Mouse (Mus musculus) limb, embryonic 13.5 days (tissue): Measurements from ENCODE around the gene Neurl1a. TPM values are rescaled to one million over a fixed set of nuclear protein-coding genes. Genes with fewer than 3 reads are reported as not detected.

Experiments used
- ATAC-seq: fragments of 200-750 bp; cut with Nextera tagmentation; 2 replicates; pipeline ENCODE4 v1.8.0; 2017; ENCODE audit warnings: low read depth, moderate number of reproducible peaks, moderate TSS enrichment; ENCODE audit not compliant: low FRiP score
- H3K27ac ChIP-seq: fragments of 300-500 bp; sonication (generic); 2 replicates; pipeline ENCODE4 v1.5.1; 2015; ENCODE audit warnings: inconsistent platforms, mild to moderate bottlenecking, moderate library complexity
- H3K27me3 ChIP-seq: fragments of 300-500 bp; sonication (generic); 2 replicates; pipeline ENCODE4 v1.6.1; 2015; ENCODE audit warnings: mild to moderate bottlenecking, inconsistent platforms
- H3K36me3 ChIP-seq: fragments of 300-500 bp; sonication (generic); 2 replicates; pipeline ENCODE4 v1.6.1; 2015; ENCODE audit warnings: inconsistent platforms, mild to moderate bottlenecking, moderate library complexity
- H3K4me1 ChIP-seq: fragments of 300-500 bp; sonication (generic); 2 replicates; pipeline ENCODE4 v1.6.1; 2015; ENCODE audit warnings: inconsistent platforms
- H3K4me2 ChIP-seq: fragments of 300-500 bp; sonication (generic); replicated peaks from 2 replicates; pipeline ENCODE4 v1.6.1; 2015; ENCODE audit warnings: inconsistent platforms, mild to moderate bottlenecking, moderate library complexity
- H3K4me3 ChIP-seq: fragments of 300-500 bp; sonication (generic); 2 replicates; pipeline ENCODE4 v1.5.1; 2015; ENCODE audit warnings: moderate library complexity, mild to moderate bottlenecking, inconsistent platforms
- H3K9ac ChIP-seq: fragments of 300-500 bp; sonication (generic); 2 replicates; pipeline ENCODE4 v1.6.1; 2015; ENCODE audit warnings: mild to moderate bottlenecking, inconsistent platforms
- H3K9me3 ChIP-seq: fragments of 300-500 bp; sonication (generic); 2 replicates; pipeline ENCODE4 v1.6.1; 2016; ENCODE audit warnings: inconsistent platforms
- WGBS: fragments of 180-500 bp; shearing (Covaris S2); methylation state at CpG from one replicate; pipeline ENCODE4 v1.1.7; 2015; 5-methylcytosine and 5-hydroxymethylcytosine counted together
- polyA plus RNA-seq: library from polyadenylated mRNA; unstranded; fragments of >200 nt; fragmentation: Nextera tagmentation; extraction: Ambion mirVana; gene quantifications from 2 replicates; pipeline ENCODE4 v1.2.1, GENCODE M21; 2015

Neurl1a gene
- polyA plus RNA-seq, 1 experiment from 2014 or later, result 7.9 TPM

DNA sequence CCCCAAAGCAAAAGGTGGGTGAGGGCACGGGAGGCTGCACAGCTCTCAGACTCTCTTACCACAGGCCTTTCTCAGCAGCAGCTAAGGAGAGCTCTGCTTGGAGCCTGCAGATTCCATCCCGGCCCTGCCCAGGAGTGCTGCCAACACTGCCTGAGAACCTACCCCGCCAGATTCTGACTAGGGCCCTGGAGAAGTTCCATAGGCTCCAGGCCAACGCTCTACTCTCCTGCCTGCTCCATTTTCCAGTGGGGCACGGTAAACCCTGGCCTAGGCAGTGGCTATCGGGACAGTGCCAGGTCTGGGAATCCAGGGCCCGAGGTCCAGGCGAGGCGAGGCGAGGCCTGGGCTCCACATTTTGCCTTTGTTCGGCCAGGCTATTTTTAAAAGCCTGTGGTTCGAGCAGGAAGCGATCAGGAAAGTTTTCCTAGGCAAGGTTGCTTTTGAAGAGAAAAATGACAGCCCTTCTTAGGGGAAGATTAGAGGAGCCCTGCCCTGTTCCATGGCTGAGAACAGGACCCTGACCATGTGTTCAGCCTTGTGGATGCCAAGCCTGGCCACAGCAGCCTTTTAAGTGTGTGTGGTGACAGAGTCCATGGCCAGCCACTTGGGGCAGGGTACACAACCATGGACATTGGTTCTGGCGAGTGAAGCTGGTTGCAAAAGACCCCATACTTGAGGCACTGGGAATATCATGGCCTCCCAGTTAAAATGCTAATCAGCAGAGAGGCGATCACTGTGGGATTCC is 101.3 kb downstream of the Neurl1a start:
- ATAC-seq, result peak; percentile 29; the same call in 1 of the 2 replicates
- Histone ChIP-seq H3K9me3 (no peaks in the 10 kb centered on the region), H3K4me3 (no peak overlapping the region), H3K9ac (no peak overlapping the region), H3K27me3 (no peaks in the 10 kb centered on the region), H3K27ac (peak overlapping the region; percentile 33; the same call in 1 of the 2 replicates), H3K36me3 (peaks cover 99% of the 10 kb centered on the region), H3K4me2 (no peak overlapping the region), H3K4me1 (0 out of 2 replicates have a peak, but pooled peaks cover 5% of the 10 kb centered on the region)
- 79% methylated on average over 15 of the region's 15 CpGs for WGBS

DNA sequence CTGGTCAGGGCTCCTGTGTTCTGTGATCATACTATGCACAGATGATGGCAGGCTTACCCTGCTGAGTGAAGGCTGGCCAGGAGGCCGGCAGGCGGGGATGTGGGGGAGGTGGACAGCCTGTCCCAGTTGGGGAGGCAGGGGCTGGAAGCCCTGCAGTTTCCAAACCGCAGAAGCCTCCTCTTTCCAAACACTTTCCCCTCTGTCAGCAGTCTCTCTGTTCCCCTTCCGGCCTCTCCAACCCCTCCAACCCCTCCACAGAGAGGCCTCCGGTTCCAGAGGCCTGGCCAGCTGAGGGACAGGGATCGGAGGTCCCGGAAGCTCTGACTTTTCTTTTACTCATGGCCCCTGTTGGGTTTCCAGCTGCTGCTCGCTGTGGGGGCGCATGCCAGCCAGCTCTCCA is 102.3 kb downstream of the Neurl1a start:
- peaks cover 100% of the 10 kb centered on the region for H3K36me3 ChIP-seq

DNA sequence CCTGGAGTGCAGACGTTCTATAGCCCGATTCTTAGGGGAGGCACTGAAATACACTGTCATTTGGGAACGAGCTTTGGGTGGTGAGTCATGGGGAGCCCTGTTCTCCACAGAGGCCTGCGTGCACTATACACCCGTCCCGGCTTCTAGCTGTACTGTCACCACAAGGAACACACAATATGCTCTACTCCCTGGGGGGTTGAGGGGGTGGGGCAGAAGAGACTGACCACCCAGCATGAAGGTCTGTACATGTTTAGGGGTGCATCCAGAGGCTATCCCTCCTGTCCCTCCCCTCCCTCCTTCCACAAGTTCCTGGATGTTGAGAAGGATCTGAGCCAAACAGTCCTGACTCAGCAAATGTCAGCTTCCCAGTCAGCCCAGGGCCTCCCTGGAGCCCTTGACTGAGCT is 103.4 kb downstream of the Neurl1a start:
- H3K36me3 ChIP-seq, result peaks cover 100% of the 10 kb centered on the region
- no peaks in the 10 kb centered on the region for H3K27me3 ChIP-seq
- 0 out of 2 replicates have a peak, but pooled peaks cover 5% of the 10 kb centered on the region for H3K4me1 ChIP-seq
- no peak overlapping the region for H3K27ac ChIP-seq
- no peak overlapping the region for H3K4me2 ChIP-seq
- 82% methylated on average over 6 of the region's 6 CpGs for WGBS
- ATAC-seq, result no peak
- no peaks in the 10 kb centered on the region for H3K9me3 ChIP-seq
- H3K4me3 ChIP-seq, result no peak overlapping the region
- 0 out of 2 replicates have a peak overlapping the region, but pooled peaks have one; percentile 19 for H3K9ac ChIP-seq

More for the DNA sequence above, 102.3 kb downstream of the Neurl1a start:
- 0 out of 2 replicates have a peak, but pooled peaks cover 5% of the 10 kb centered on the region for H3K4me1 ChIP-seq
- no peak for ATAC-seq
- no peak overlapping the region for H3K4me3 ChIP-seq
- H3K27me3 ChIP-seq, result no peaks in the 10 kb centered on the region
- H3K4me2 ChIP-seq, result no peak overlapping the region
- no peaks in the 10 kb centered on the region for H3K9me3 ChIP-seq
- no peak overlapping the region; the same call in 1 of the 2 replicates for H3K27ac ChIP-seq
- no peak overlapping the region for H3K9ac ChIP-seq
- 82% methylated on average over 9 of the region's 9 CpGs for WGBS

DNA sequence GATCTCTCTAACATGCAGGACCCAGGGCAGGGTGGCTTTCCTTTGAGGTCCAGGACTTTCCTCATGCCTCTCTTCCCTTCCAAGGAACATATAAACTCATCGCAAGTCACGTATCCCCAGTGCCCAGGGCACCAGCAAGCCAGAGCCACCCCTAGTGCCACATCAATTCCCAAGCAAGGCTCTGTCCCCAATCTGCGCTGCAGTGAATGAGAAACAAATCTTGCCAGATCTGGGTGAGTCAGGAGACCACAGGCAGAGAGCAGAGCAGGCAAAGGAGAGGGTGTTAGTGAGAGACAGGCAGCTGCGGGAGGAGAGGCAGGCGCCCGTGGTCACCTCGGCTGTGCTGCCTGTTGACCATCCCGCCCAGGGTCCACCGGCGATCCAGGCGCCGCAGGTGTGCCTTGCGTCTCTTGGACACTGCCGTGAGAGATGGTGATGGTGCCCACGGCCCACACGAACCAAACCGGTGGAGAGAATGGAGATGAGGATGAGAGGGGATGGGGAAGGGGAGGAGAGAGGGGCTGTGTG is 104.1 kb downstream of the Neurl1a start:
- no peak for ATAC-seq
- 0 out of 2 replicates have a peak, but pooled peaks cover 5% of the 10 kb centered on the region for H3K4me1 ChIP-seq
- H3K9me3 ChIP-seq, result no peaks in the 10 kb centered on the region
- H3K4me2 ChIP-seq, result no peak overlapping the region
- peaks cover 100% of the 10 kb centered on the region for H3K36me3 ChIP-seq
- H3K27me3 ChIP-seq, result no peaks in the 10 kb centered on the region
- H3K27ac ChIP-seq, result no peak overlapping the region
- no peak overlapping the region for H3K4me3 ChIP-seq
- H3K9ac ChIP-seq, result no peak overlapping the region
- WGBS, result 95% methylated on average over 17 of the region's 17 CpGs

DNA sequence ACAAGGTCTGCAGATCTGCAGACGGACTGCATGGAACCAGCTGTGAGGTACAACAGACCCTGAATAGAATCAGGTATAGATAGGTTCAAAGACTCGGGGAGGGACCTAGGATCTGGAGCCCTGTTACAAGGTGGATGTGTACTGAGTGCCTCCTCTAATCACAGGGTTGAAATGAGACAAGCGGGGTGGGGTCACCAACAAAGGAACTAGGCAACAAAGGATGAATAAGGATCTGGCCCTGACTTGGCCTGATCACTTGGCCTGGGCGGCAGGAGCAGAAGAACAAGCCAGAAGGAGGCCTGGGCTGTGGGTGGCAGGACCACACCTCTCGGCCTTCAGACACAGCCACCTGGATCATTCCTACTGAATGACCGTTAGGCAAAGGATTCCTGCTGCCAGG is 107.0 kb downstream of the Neurl1a start:
- H3K4me3 ChIP-seq, result no peak overlapping the region
- peaks cover 2% of the 10 kb centered on the region; the same call in 1 of the 2 replicates for H3K4me1 ChIP-seq
- peaks cover 100% of the 10 kb centered on the region for H3K36me3 ChIP-seq
- WGBS, result 87% methylated on average over 6 of the region's 6 CpGs
- no peaks in the 10 kb centered on the region for H3K27me3 ChIP-seq
- no peak overlapping the region for H3K4me2 ChIP-seq
- no peaks in the 10 kb centered on the region for H3K9me3 ChIP-seq
- ATAC-seq, result no peak
- H3K9ac ChIP-seq, result no peak overlapping the region
- H3K27ac ChIP-seq, result no peak overlapping the region

DNA sequence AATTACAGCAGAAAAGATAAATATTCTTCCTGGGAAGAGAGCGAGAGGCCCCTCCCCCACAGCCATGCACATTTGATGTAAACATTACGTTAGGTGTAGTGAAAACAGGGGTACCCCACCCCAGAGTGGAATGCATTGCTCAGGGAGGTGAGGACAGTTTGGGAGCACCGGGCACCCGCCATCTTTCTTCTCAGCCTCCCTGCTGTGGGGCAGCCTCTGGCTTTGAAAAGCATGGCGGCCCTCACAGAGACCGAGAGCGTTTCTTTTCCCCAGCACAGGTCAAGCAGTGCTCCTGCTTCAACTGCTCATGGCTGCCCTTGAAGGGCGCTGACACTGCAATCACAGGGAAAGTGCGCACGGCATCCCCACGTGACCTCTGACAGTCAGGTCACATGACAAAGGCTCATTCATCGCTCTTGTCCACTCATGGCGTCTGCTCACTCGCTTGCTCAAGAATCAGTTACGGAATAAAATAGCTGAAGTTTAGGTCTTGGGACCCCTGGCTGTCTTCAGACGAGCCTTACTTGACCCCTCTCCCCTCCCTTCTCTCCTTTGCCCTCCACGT is 108.3 kb downstream of the Neurl1a start:
- WGBS, result 80% methylated on average over 17 of the region's 17 CpGs
- H3K9me3 ChIP-seq, result no peaks in the 10 kb centered on the region
- no peak overlapping the region for H3K4me3 ChIP-seq
- H3K4me1 ChIP-seq, result peaks cover 16% of the 10 kb centered on the region
- no peaks in the 10 kb centered on the region for H3K27me3 ChIP-seq
- no peak overlapping the region for H3K4me2 ChIP-seq
- H3K27ac ChIP-seq, result no peak overlapping the region
- no peak for ATAC-seq
- no peak overlapping the region for H3K9ac ChIP-seq
- peaks cover 91% of the 10 kb centered on the region for H3K36me3 ChIP-seq

DNA sequence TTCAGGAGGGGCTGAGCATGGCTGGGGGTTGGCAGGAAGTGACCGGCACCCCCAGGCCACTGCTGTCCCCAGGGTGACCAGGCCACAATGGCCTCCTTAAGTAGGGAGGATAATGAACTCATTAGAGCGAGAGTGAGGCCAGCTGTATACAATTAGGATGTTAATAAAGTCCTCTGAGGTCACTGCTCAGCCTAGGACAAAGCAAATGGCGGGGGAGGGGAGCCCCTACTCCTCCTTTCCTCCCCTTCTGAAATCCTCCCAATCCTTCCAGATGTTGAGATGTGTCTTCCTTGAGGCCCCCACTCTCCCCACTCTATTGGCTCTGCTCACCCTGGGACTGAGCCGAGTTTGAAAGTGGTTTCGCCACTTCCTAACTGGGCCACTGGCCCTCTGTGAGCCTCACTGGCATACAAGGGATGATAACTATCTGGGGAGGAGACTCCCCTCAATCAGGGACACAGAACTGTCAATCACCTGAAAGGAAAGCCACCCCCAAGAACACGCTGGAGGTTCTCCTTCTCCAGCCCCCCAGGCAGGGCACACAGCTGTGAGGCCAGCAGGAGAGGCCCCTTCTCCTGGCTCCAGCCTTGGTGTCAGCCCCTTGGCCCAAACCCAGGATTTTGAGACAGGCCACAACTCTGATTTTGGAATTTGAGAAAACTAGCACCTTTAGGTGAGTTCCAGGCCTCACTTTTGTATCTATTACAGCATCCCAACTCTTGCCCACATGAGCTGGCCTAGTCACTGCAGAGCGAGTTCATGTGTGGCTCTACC is 112.9 kb downstream of the Neurl1a start:
- Histone ChIP-seq H3K4me2 (0 out of 2 replicates have a peak overlapping the region, but pooled peaks have one; percentile 7), H3K9ac (peak overlapping the region; percentile 45; the same call in 1 of the 2 replicates), H3K9me3 (no peaks in the 10 kb centered on the region), H3K27me3 (no peaks in the 10 kb centered on the region), H3K4me1 (peaks cover 36% of the 10 kb centered on the region), H3K36me3 (peaks cover 80% of the 10 kb centered on the region), H3K4me3 (no peak overlapping the region), H3K27ac (peak overlapping the region; percentile 72; the same call in 1 of the 2 replicates)
- peak; percentile 33; the same call in 1 of the 2 replicates for ATAC-seq
- 28% methylated on average over 7 of the region's 7 CpGs for WGBS

DNA sequence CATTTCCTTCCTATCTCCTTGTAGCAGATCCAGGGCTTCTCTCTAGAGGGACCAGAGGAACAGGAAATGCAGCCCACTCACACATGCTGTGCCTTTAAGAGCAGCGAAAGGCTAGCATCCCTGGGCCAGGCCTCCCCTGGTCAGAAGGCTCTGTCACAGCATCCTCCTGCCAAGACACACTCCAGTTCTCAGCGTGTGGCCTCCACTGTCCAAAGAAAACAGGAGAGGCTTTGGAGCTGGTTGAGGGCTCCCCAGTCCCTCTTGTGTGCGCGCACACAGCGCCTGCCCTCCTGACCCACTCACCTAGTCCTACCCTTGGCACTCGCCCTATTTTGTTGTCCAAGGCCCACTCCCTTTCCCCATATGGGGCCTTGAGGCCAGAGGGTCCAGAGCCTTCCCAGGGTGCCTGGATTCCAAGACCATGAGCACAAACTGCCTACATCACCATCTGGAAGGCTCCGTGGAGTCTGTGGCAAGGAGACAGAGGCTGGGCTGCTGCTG is 113.9 kb downstream of the Neurl1a start:
- peak overlapping the region; percentile 72; the same call in 1 of the 2 replicates for H3K27ac ChIP-seq
- WGBS, result 47% methylated on average over 7 of the region's 7 CpGs
- H3K27me3 ChIP-seq, result no peaks in the 10 kb centered on the region
- H3K9ac ChIP-seq, result peak overlapping the region; percentile 45; the same call in 1 of the 2 replicates
- peaks cover 80% of the 10 kb centered on the region for H3K36me3 ChIP-seq
- no peaks in the 10 kb centered on the region for H3K9me3 ChIP-seq
- no peak overlapping the region for H3K4me3 ChIP-seq
- ATAC-seq, result no peak
- no peak overlapping the region for H3K4me2 ChIP-seq
- peaks cover 40% of the 10 kb centered on the region for H3K4me1 ChIP-seq

DNA sequence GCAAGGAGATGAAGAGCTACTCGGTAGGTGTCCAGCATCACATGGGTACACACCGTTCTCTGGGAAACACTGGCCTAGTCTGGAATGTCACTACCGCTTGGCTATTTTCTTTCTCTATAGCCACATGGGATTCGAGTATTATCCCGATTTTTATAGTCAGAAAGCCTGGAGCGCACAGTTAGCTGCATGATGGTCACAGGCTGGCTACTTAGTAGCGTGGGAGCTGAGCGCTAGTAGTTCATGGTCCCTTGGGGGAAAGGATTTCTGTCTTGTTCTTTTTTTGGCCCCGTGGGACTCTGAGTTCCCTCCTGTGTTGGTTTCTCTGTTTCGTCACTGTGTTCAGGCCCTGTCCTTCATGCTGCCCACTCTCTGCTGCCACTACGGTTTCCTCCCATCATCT is 119.5 kb downstream of the Neurl1a start:
- Histone ChIP-seq H3K9ac (no peak overlapping the region), H3K4me2 (no peak overlapping the region), H3K27ac (peak overlapping the region; percentile 55; the same call in 1 of the 2 replicates), H3K36me3 (peaks cover 78% of the 10 kb centered on the region), H3K4me1 (peaks cover 62% of the 10 kb centered on the region), H3K27me3 (no peaks in the 10 kb centered on the region), H3K9me3 (no peaks in the 10 kb centered on the region), H3K4me3 (no peak overlapping the region)
- 75% methylated on average over 11 of the region's 11 CpGs for WGBS
- ATAC-seq, result no peak

DNA sequence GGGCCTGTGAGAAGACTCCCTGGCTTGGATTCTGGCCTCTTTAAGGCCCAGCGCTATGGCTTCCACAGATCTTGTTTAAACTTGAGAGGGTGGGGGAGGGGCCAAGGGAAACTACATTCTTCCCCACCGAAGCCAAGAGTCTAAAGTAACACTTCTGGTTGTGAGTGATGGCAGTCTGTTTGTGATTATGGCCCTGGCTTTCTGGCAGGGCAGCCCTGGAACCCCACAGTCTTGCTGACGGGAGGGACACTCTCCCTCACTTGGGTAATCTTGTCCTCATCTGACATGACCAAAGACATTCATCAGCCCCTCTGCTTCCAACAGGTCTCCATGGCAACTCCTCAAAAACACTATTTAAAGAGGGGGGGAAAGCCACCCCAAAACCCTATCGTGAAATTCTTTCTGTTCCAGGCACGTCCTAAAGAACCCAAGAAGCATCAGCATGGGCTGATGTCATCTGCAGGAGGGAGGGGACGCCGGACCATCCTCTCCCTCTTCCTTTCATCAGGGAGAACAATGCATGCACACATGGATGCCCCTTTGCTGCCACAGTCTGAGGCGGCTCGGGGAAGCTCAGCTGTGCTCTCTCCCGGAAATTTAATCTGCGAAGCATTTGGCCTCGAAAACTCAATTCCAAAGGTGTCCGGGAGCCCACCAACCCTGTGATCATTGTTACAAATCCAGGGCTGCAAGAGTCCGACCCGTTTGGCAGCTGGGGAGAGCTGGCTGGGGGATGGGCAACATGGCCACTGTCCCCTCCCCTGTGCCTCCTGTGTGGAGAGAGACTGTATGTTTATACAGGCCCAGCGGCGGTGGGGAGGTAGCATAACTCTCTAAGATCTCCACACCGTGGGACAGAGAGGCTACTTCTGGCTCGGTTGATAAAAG is 122.9 kb downstream of the Neurl1a start:
- 12% methylated on average over 19 of the region's 19 CpGs for WGBS
- H3K4me2 ChIP-seq, result peak overlapping the region; percentile 47
- peaks cover 69% of the 10 kb centered on the region for H3K4me1 ChIP-seq
- H3K27ac ChIP-seq, result peak overlapping the region; percentile 82
- no peak overlapping the region for H3K4me3 ChIP-seq
- H3K36me3 ChIP-seq, result peaks cover 83% of the 10 kb centered on the region
- H3K9ac ChIP-seq, result peak overlapping the region; percentile 46
- H3K27me3 ChIP-seq, result no peaks in the 10 kb centered on the region
- H3K9me3 ChIP-seq, result no peaks in the 10 kb centered on the region
- peak; percentile 78 for ATAC-seq
